Mouse (Mus musculus): ENCODE data around the gene Vps54. TPM values are rescaled to one million over a fixed set of nuclear protein-coding genes. Genes with fewer than 3 reads are reported as not detected.
"Not testable (repeated sequence)": the region's sequence is repeated elsewhere in the genome, so short reads cannot be mapped to it uniquely, and the experiment has no call there.

Vps54 gene
- total RNA-seq (2021), result 10 to 100 TPM; 25.2 to 26.1 TPM
- long read RNA-seq, experiment 1, full-length matches to known transcripts, result 8 of 17 reads
- long read RNA-seq, experiment 1, partial matches to known transcripts, result 2 of 17 reads
- long read RNA-seq, experiment 1, other reads (novel, unspliced or antisense), result 7 of 17 reads
- long read RNA-seq, experiment 2, full-length matches to known transcripts, result 15 of 24 reads
- long read RNA-seq, experiment 2, partial matches to known transcripts, result 4 of 24 reads
- long read RNA-seq, experiment 2, other reads (novel, unspliced or antisense), result 5 of 24 reads

DNA sequence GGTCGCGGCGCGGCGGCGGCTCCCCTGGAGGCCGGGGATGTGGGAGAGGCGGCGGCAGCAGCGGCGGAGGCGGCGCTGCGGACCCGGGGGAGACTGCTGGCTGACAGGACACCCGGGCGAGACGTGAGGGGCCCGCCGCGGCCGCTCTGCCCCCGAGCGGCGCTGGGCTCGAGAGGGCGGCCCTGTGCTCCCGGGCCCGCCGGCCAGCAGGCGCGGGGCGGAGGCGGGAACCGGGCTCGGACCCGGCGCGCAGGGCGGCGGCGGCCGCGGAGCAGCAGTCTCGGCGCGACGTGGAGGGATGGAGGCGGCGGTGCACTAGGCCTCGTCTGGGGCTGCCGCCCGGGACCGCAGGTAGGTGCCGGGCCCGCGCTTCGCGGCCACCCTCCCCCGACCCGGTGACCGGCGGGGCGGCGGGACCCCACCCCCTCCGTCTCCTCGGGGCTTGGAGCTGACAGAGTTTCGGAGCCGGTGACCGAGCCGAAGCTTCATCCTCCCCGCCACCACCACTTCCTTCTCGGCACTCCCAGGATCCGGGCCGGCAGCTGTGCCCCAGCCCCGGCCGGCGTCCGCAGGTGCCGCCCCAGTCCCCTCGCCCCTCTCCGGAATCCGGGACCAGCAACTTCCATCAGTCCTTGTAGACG, at the start of gene Vps54:
Vps54 (plus strand) TSS at position 261 of the 641 bp plus-strand sequence.
- peak; percentile 16 to 56 for DNase-seq (ENCODE audit: low spot score in 2 of 2)

DNA sequence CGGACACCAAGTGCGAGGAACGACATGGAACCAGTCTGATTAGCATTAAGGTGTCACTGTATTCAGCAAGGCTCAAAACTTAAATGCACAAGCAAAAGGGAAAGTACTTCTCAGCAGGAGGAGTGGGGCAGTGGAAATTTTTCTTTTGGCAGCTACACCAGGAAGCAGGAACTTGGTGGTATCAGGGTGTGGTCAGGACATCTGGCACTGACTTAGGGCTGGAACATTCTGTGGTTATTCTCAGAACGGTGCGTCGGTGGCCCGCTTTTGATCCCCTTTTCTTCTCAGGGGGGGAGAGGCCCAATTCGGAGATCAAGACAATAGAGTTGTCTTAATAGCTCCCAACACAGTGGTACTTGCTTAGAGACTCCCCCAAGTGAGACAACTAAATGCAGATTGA, 47.3 kb upstream of the Vps54 start:
- not testable (repeated sequence) for DNase-seq (ENCODE audit: low spot score in 2 of 2)

DNA sequence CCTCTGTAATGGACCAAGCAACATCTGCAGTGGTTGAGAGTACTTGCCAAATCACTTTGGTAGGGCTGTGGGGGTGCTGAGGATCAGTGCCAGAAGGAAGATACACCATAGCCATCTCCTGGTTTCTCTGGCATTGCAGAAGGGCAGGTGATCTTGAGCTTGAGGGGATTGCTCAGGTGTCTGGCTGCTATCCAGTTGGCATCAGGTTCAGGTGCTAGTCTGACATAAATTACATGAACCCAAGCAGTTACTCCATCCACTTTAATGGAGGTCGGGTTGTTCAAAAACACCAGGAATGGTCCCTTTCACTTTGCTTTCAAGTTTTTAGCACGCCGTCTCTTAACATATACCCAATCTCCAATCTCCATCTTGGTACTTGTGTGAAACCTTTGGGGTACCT, 44.2 kb upstream of the Vps54 start:
- no peak for DNase-seq (ENCODE audit: low spot score in 2 of 2)

DNA sequence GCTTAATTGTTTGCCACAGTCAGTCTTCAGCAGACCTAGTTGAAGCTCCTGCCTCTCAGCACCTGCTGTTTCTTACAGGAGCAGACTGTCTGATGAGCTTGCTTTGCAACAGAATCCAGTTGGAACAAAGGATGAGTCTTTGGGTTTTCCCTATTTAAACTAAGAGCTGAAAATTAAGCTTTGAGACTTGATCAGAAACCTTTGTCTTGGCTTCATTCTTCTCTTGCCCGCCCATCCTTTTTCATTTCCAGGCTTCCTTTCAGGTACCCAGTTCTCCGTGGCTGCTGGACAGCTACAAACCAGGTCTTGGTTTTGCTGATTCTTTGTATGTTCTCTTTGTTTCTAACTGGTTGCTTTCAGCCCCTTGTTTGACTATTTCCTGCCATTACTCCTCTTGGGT, 30.0 kb upstream of the Vps54 start:
- DNase-seq (ENCODE audit: low spot score in 2 of 2), result no peak

DNA sequence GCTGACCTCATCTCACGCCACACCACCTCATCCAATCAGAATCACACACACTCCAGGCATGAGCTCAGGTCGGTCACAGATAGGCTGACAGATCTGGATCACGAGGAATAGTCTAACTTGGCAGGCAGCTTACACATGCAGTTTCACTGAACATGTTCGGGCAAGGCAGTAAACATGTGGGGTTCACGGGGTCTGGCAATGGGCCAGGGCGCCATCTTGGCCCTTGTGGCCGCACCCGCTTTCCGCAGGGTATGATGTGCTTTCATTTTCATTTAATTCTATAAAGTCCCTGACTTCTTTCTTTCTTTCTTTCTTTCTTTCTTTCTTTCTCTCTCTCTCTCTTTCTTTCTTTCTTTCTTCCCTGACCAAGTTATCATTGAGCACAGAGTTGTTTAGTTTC, 29.4 kb upstream of the Vps54 start:
- DNase-seq (ENCODE audit: low spot score in 2 of 2), result not testable (repeated sequence)

DNA sequence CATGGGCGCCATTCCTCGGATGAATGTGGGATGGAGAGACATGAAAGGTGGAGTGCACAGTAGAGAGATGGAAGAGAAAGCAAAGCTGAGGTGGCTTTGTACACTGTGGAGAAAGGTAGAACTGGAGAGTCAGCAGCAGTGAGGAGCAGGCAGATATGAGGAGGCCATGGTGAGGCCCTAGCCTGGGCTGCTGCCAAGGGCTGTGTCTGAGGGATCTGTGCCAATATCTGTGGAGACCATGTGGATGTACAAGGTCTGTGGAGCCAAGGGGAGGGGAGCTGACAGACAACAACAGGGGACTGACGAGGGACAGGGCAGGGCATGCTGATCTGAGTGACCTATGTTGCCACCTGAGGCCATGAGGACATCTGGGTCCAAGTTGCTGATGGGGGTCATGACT, 21.7 kb upstream of the Vps54 start:
- no peak for DNase-seq (ENCODE audit: low spot score in 2 of 2)

DNA sequence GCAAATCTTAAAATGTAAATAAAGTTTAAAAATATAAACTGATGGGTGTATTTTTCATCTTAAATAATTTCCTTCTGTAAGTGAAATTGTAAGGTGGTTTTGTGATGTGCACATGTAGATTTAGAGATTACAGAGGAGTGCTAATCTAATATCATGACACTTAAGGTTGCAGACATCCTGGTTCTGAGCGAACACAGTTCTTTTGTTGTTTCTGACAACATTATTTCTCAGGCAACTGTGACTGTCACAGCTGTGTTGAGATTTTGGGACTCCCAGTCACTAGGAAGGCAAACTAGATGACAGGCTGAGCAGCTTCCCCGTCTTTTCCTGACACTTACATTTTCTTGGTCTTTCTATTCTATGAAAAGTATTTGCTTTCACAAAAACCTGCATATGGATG, 19.8 kb upstream of the Vps54 start:
- no peak for DNase-seq (ENCODE audit: low spot score in 2 of 2)

DNA sequence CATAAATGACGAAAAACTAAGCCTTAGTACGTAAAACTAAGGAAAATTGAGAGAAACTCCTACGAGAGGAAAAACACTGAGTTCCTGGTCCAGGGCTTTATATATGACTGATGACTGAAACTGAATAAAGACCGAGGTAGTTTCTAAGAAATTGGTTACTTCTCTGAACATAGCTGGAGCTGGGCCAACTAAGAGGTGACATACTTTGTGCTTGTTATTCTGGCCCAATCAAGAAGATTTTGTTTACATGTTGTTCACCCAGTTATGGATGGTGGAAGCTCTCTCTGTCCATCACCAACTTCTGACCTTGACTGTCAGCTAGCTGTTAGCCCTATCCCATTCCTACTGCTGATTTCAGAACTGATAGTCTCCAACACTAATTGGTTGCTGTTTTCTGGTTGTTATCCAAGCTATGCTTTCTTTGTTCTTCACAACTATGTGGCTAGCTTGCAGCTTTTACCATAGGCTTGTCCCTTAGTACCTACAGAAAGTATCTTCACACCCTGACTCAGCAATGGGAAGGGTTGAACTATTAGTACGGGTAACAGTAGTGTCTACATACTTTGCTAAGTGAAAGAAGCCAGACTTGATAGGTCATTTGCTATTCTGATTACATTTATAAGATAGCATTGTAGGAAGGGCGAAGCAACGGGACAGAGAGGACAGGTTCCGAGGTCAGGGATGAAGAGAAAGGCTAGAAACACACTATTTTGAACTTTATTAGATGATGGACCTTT, 19.1 kb upstream of the Vps54 start:
- DNase-seq (ENCODE audit: low spot score in 2 of 2), result no peak

DNA sequence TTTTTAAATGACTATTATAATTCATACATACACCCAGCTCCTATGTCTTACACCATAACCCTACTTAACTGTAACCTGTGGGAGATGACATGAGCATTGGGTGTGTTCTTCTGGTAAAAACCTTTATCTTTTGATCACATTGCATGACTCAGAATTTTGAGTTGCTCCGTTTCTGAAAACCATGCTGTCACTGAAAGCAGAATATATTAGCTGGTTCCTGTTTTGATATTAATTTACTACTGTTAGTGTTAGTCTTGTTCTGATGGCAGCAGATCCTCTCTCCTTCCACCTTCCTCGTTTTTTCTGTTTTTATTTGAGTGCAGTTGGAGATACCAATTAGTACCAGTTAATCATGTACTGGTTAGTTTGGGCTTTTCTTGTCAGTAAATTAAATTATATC, 18.3 kb upstream of the Vps54 start:
- DNase-seq (ENCODE audit: low spot score in 2 of 2), result no peak

DNA sequence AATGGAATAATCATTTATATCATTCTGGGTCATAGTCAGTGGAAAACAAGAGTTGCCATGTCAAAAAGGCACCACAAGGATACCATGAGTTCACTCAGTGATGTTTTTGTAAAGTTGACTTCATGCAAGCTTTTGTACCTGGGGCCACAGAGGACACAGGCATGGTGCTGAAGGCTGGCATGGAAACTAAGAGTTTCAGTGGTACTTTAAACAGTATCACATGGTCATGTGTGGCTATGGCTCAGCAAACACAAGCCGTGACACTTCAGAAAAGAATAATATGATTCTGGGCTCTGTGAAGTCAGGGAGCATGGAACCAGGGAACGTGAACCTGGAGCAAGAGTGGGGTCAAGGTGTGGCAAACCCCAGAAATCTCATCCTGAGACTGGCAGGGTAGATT, 17.7 kb upstream of the Vps54 start:
- no peak for DNase-seq (ENCODE audit: low spot score in 2 of 2)

DNA sequence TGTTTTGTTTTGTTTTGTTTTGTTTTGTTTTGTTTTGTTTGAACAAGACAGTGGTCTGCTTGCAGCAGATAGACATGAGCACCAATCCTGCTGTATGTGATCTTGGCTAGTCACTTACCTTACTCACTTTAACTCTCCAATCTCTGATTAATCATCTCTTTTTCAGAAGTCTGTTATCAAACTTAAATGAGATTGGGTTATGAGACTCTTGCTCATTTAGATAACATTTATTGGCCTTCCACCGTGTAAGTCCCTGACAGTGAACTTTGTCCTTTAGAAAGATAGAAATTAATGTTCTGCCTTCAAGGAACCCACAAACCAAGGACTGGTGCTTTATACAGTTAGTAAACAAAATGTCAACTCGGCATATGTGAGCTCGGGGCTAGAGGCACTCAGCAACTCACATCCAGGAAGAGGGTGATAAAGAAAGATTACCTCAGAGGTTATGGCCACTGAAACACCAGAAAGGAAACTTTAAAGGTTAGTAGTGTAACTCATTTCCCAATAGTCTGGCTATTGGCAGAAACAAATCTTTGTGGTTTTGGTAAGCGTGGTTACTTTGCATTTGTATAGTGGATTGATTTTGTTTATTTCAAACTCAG, 16.4 kb upstream of the Vps54 start:
- no peak for DNase-seq (ENCODE audit: low spot score in 2 of 2)

DNA sequence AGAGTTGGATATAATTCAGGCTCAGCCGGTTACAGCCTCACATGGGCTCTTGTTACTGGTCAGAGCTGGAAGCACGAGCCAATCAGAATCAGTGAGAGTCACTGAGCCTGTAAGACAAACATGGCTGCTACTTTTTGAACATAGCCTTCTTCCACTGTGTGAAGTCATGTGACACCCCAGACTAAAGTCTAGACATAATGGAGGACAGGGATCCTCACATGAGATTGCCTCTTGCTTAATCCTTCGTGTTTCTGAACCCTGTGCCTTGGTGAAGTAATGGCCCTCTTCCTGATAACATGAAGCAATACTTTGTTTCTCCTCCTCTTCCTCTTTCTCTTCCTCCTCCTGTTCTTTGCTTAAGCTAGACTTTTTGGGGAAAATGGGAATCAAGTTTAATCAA, 15.5 kb upstream of the Vps54 start:
- DNase-seq (ENCODE audit: low spot score in 2 of 2), result no peak

DNA sequence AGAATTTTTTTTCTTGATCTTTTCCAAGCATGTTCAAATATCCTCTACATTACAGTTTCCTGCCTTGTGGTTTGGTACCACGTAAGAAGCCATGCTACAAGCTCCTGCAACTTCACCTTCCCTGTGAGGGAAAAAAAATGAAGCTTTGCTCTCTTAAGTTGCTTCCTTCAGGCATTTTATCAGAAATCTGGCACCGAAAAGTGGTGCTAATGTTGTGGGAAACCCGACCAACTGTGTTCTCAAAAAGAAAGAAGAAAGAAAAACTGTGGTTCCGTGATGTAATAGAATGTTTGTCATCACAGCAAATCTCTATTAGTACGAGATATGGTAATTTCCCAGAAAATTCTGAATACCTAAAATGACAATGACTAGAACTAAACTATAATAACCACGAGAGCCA, 15.0 kb upstream of the Vps54 start:
- no peak for DNase-seq (ENCODE audit: low spot score in 2 of 2)

DNA sequence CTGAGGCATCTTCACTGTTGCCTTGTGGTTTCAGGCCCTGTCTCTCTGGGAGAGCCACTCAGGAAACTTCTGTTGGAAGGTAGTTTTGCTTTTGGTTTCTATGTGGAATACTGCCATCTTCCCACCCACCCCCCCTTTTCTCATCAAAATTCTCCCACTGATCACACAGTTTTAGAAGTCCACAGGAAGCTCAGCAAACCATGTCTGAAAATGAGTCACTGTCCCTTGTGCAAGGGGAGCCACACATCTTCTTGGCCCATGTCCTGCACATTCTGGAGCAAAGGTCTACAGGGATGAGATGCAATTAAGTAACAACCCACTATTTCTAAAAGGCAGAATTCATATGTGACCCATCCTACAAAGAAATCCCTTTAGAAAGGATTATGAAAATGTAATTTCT, 14.6 kb upstream of the Vps54 start:
- no peak for DNase-seq (ENCODE audit: low spot score in 2 of 2)

DNA sequence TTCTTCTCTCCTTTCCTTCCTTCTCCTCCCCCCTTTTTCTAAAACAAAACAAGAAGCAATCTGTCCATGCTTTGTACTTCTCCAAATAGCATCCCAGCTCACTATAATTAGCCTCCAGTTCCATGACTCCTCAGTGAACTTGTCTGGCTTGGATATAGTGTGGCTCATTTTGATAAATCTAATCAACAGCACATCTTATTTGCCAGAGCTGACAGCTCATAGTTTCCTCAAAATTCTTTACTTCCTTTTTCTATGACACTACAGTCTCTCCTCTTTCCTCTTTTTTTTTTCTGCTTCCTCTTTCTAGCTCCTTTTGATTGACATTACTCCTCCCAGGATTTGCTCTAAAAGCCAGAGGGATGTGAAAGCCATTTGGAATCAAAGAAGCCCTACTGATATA, 14.1 kb upstream of the Vps54 start:
- no peak for DNase-seq (ENCODE audit: low spot score in 2 of 2)

DNA sequence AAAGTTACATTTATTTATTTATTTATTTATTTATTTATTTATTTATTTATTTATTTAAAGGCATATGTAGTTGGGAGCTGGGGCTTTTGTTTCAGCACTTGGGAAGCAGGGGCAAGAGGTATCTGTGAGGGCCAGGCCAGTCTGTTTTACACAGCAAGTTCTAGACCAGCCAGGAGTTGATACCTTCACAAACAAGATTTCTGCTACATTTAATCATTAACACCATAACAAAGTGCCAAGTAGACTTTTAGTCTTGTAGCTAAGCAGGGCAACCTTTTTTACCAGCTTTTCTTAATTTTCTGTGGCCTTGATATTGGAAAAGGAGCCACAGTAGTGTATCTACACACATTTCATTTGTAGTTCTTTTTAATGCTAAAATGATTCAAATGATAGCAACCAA, 3.7 kb upstream of the Vps54 start:
- DNase-seq (ENCODE audit: low spot score in 2 of 2), result no peak

DNA sequence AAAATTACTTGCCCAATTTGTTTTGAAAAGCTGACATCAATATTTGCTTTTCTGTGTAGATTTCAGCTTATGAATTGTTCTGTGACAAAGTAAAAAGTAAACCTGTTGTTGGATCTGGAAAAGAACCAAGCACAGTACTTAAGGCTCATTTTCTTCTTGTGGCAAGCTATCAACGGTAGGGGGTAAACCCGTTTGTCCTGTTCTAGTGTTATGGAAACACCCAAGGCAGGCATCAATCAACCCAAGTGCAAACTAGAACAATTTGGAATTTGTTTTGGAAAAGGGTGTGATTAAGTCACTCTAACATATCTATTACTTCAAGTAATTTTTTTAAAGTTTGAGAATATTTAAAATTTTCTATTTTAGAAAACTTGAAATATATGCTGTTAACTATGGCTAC, 3.3 kb upstream of the Vps54 start:
- no peak for DNase-seq (ENCODE audit: low spot score in 2 of 2)

DNA sequence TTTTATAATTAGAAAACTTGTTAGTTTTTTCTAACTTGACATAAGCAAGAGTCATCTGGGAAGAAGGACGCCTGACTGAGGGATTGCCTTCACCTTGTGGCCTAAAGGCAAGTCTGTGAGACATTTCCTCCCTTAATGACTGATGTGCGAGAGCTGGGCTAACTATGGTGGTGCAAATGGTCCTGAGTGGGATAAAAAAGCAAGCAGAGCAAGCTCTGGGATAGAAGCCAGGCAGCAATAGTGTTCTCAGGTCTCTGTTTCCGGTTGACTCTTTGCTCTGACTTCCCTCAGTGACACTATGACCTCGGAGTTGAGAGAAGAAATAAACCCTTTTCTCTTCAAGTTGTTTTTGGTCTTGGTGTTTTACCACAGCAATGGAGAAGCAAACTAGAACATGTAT, 2.1 kb upstream of the Vps54 start:
- DNase-seq (ENCODE audit: low spot score in 2 of 2), result no peak

DNA sequence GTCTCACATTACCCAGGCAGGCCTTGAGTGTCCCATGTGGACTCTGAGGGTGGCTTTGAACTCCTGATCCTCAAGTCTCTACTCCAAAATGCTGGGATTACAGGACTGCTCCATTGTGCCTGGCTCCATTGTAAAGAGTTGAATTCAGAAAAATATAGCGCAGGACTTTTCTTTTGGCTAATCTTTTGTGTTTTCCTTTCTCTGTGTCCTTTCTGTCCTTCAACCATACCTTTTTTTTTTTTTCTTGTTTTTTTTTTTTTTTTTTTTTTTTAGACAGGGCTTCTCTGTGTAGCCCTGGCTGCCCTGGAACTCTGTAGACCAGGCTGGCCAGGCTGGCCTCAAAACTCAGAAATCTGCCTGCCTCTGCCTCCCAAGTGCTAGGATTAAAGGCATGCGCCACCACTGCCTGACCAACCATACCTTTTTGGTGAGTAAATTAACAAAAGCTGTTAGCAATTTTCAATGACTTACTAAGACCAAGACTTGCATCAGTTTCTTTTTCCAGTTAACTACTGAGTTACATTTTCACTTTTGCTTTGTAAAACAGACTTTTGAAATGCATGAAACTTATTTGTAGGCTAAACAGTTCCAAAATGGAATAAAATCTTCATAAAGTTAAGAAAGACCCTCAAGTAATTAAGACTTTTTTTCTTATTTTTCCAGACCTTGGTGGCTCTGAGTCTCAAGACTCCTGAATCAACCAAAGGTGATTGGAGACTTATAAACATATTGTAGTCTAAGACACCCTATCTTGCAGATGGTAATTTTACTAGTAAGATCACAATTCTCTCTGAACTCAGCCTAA, 1.4 kb upstream of the Vps54 start:
- no peak for DNase-seq (ENCODE audit: low spot score in 2 of 2)

DNA sequence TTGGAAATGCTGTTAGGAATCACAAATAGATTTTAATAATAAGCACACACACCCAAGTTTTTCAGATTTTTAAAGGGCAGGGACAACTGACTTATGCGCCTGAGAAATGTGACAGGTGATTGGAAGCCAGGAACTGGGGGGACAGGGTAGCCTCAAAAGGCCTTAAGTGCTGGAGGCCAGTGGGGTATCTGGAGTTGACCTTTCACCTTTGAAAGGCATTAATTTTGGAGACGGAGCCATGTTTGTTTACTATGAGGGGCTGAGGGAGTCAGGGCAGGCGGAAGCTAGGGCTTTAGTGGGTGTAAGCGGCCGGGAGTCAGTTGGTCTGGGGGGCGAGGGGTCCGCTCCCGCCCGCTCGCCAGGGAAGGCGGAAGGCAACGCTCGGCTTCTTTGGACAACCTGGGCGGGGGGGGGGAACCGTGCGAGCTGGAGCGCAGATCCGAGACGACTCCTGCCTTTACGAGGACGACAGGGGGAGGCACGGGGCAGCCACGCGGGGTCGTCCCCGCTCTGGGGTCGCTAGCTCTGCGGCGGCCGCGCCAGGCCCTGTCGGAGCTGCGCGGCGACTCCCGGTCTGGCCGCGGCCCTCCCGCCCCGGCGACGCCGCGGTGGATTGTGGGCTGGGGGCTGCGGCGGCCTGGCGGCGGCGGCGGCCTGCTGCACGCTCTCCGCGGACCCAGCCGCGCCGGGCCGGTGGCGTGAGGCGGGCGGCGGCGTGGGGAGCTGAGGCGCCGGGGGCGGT, 631 bp upstream of the Vps54 start:
- DNase-seq (ENCODE audit: low spot score in 2 of 2), result peak in 1 of 2 experiments; percentile 20

Measured in layer of hippocampus, postnatal 14 days (tissue).